Mouse (Mus musculus): Measurements from ENCODE around the gene Slco3a1. TPM values are rescaled to one million over a fixed set of nuclear protein-coding genes. Genes with fewer than 3 reads are reported as not detected.
A peak's percentile ranks its signal among the peaks of the same experiment; 100 is the strongest.

Gene Slco3a1
- total RNA-seq, 2 experiments from 2014 or later: 2.5 TPM

- ATAC-seq (replicated peaks; ENCODE audit: low FRiP score, low TSS enrichment, poor library complexity, severe bottlenecking): no peak
These were observed 187.2 kb downstream of the Slco3a1 start for GRCm38 (mm10) chr7:74367350-74367749.

GRCm38 (mm10) chr7:74365623-74366022, 189.0 kb downstream of the Slco3a1 start:
- ATAC-seq (replicated peaks; ENCODE audit: low FRiP score, low TSS enrichment, poor library complexity, severe bottlenecking): no peak

DNA sequence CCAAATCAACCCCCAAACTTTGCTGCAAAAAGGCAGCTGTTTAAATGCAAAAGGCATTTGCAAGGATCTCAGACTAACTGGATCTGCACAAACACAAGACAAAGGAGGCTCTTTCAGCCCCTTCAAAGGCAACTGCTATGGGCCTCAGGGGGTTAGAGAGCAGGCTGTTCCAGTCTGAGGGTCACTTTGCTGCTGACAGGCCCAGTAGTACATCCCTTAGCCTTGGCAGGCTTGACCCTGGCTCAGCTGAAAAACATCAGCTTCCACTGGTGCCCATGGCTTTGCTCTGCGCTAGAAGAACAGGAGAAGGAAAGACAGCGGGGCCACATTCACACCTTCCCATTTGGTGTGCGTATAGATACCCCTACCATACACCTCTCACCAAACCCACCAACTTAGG, 189.6 kb downstream of the Slco3a1 start:
- ATAC-seq (replicated peaks; ENCODE audit: low FRiP score, low TSS enrichment, poor library complexity, severe bottlenecking): no peak

DNA sequence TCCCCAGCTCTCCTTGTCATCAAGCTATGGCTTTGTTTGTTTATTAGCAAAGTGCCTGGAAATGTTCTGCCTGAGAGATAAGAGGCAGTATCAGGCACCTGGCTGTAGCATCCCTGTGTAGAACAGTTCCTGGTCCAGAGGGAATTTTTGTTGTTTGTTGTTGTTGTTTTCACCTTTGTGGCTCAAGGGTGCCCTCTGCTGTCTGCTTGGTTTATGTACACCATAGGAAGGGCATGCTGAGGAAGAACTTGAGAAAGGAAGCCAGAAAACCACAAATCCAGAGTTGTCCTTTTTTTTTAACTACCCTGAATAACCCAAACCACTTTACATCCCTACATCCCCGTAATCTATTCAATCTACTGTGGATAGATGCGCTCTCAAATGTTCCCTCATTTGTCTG, 191.1 kb downstream of the Slco3a1 start:
- ATAC-seq (replicated peaks; ENCODE audit: low FRiP score, low TSS enrichment, poor library complexity, severe bottlenecking): no peak

DNA sequence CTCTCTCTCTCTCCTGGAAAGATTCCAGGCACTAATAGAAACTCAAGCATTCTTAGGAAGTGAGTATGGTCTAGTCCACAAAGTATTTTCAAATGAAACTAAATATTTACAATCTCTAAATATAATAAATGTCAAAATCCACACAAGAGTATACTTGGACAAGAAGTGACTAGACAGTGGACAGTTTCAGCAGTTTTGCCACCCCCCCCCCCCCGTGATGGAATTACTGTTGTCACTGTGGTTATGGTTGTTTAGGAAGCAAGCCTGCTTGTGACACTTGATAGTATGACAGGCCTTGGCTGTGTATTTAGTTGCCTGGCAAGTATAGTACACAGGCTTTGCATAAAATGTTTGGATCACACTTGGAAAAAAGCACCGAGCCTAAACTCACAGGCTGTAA, 192.9 kb downstream of the Slco3a1 start:
- no peak for ATAC-seq (replicated peaks; ENCODE audit: low FRiP score, low TSS enrichment, poor library complexity, severe bottlenecking)

DNA sequence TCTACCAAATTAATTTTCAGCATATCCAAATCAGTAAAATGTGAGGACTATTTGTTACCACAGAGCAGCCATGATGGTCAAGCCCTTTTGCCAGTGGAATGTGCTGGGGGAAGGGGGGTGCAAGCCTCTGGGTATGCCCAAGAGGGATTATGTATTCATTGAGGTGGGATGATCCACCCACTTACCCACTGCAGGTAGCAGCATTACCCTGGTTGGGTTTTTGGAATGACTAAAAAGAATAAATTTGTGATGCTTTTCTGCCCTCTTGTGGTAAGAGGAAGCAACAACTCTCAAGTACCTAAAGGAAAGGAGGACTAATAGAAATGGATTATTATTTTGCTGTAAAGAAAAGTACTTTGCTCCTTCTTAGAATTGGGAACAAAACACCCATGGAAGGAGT, 197.6 kb downstream of the Slco3a1 start:
- peak; percentile 68 for ATAC-seq (replicated peaks; ENCODE audit: low FRiP score, low TSS enrichment, poor library complexity, severe bottlenecking)

GRCm38 (mm10) chr7:74354527-74355256, 199.9 kb downstream of the Slco3a1 start:
- ATAC-seq (replicated peaks; ENCODE audit: low FRiP score, low TSS enrichment, poor library complexity, severe bottlenecking): peak; percentile 84

DNA sequence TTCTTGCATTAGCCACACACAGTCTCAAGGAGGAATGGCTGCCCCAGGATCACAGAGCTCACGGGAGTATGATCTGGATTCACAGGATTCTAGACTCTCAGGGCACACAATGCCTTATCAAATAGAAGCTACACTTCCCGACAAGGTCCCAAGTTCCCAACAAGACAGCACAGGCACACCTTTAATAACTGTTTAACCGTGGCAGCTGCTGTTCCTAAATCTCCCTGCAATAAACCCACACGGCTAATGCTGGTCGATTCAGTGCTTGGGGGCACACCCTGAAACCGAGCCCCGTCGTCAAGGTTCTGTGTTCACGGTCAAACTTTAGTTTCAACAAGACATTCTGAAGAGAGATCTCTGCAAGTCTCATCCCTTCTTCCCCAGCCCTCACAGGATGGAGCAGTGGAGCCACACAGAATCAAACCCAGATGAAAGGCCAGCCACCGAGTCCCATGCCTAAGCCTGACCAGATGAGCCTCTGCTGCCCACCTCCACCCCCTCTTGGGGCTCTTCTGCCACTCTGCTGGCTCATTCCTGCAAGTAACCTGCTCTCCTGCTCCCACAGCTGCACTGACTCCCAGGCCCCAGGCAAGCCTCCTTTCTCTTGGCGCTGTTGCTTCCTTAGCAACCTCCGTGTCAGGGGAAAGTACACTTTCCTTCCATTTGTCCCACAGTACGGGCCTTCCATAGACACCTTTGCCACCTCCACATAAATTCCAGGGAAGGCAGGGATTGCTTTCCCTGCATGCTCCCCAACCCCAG, 200.7 kb downstream of the Slco3a1 start:
- ATAC-seq (replicated peaks; ENCODE audit: low FRiP score, low TSS enrichment, poor library complexity, severe bottlenecking): no peak

GRCm38 (mm10) chr7:74353240-74353639, 201.3 kb downstream of the Slco3a1 start:
- no peak for ATAC-seq (replicated peaks; ENCODE audit: low FRiP score, low TSS enrichment, poor library complexity, severe bottlenecking)

- ATAC-seq (replicated peaks; ENCODE audit: low FRiP score, low TSS enrichment, poor library complexity, severe bottlenecking): no peak
These were observed 206.2 kb downstream of the Slco3a1 start for GRCm38 (mm10) chr7:74348318-74348890.

- no peak for ATAC-seq (replicated peaks; ENCODE audit: low FRiP score, low TSS enrichment, poor library complexity, severe bottlenecking)
These were observed 207.6 kb downstream of the Slco3a1 start for GRCm38 (mm10) chr7:74347026-74347425.

- ATAC-seq (replicated peaks; ENCODE audit: low FRiP score, low TSS enrichment, poor library complexity, severe bottlenecking): no peak
These were observed 208.1 kb downstream of the Slco3a1 start for GRCm38 (mm10) chr7:74346451-74346850.

DNA sequence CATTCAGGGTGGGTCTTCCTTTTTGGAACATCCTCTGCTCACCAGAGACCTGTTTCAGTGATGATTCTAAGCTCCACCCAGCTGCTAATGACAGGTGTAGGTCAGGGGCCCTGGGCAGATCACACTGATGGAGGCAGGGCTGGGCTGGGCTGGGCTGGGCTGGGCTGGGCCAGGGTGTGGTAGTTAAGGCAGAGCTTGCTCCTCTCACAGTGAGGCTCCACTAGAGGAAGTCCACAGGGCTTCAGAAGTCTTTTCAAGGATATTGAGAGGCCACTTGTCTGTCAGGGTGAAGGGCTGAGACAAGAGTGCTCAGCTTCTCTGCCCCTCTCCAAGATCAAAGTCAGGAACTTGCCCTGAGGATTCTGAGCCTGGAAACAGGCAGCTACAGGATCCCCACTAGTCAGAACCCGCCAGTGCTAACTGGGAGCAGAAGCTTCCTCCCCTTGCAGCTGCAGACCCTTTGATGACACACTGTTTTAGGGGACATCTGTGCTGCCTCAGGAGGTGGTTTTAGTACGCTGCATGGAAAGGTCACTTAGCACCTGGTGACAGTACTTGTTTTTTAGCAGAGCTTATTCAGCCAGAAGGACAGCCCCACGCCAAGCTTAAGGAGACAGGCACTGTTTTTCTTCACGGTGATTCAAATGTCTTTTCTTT, 213.3 kb downstream of the Slco3a1 start:
- no peak for ATAC-seq (replicated peaks; ENCODE audit: low FRiP score, low TSS enrichment, poor library complexity, severe bottlenecking)

- no peak for ATAC-seq (replicated peaks; ENCODE audit: low FRiP score, low TSS enrichment, poor library complexity, severe bottlenecking)
These were observed 214.1 kb downstream of the Slco3a1 start for GRCm38 (mm10) chr7:74340419-74340954.

- ATAC-seq (replicated peaks; ENCODE audit: low FRiP score, low TSS enrichment, poor library complexity, severe bottlenecking): no peak
These were observed 216.7 kb downstream of the Slco3a1 start for GRCm38 (mm10) chr7:74337677-74338420.

DNA sequence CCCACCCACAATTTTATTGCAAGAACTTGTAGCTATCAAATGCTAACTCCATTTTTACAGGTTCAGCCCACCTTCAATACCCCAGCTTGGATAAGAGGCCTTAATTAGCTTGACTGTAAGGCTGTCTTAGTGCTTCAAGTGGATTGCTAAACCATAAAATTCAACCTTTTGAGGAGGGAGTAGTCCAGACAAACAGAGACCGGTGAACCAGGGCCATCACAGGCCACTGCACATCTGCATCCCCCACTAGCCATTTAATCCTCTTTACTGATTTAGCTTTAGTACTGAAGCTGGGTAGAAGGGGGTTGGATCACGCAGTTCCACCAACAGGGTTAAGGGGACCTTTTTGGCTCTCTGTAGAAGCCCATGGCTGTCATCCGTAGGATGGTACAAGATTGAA, 222.3 kb downstream of the Slco3a1 start:
- ATAC-seq (replicated peaks; ENCODE audit: low FRiP score, low TSS enrichment, poor library complexity, severe bottlenecking): no peak

GRCm38 (mm10) chr7:74330858-74331726, 223.5 kb downstream of the Slco3a1 start:
- ATAC-seq (replicated peaks; ENCODE audit: low FRiP score, low TSS enrichment, poor library complexity, severe bottlenecking): no peak

DNA sequence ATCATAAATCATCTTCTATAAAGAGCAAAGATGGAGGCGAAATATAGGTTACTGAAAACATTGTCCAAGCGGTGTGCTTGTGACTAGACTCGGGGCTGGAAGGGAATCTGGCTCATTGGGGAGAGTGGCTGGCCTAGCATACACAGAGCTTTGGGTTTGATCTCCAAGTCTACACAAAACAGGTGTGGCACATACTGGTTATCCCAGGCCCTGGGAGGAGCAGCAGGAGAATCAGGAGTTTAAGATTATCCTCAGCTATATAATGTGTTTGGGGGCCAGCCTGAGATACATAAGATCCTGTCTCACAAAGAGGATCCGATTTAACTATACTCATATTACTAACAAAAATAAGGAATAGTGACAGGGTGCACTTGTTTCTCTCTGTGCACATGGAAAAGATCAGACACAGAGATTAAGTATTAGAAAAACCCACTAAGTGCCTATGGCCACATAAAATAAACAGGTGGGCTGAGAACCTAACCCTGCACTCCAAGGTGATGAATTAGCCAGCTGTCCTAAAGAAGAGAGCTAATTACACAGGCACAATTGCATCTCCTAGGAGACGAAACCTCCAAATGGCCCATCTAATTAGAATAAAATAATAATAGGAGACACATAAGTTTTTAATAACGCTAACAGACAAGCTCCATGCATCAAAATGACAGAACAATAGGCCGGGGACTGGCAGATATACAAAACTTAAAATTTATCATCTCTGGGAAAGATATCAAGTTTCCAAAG, 224.3 kb downstream of the Slco3a1 start:
- ATAC-seq (replicated peaks; ENCODE audit: low FRiP score, low TSS enrichment, poor library complexity, severe bottlenecking): no peak
